Mouse (Mus musculus) midbrain, embryonic 12.5 days (tissue): ENCODE measurements around the gene Adipoq. TPM values are rescaled to one million over a fixed set of nuclear protein-coding genes. Genes with fewer than 3 reads are reported as not detected.

ENCODE experiments used
- ATAC-seq: fragments of 200-750 bp; cut with Nextera tagmentation; 2 replicates; pipeline ENCODE4 v1.8.0; 2017; ENCODE audit warnings: low read depth, moderate TSS enrichment, moderate library complexity; ENCODE audit not compliant: low FRiP score
- H3K27ac ChIP-seq: fragments of 300-500 bp; sonication (generic); replicated peaks from 2 replicates; pipeline ENCODE4 v1.5.1; 2016; ENCODE audit warnings: mild to moderate bottlenecking
- H3K27me3 ChIP-seq: fragments of 300-500 bp; sonication (generic); 2 replicates; pipeline ENCODE4 v1.6.1; 2016; ENCODE audit warnings: mild to moderate bottlenecking
- H3K36me3 ChIP-seq: fragments of 300-500 bp; sonication (generic); 2 replicates; pipeline ENCODE4 v1.6.1; 2016
- H3K4me1 ChIP-seq: fragments of 300-500 bp; sonication (generic); 2 replicates; pipeline ENCODE4 v1.6.1; 2016
- H3K4me2 ChIP-seq: fragments of 300-500 bp; sonication (generic); replicated peaks from 2 replicates; pipeline ENCODE4 v1.6.1; 2016; ENCODE audit warnings: mild to moderate bottlenecking, moderate library complexity
- H3K4me3 ChIP-seq: fragments of 300-500 bp; sonication (generic); 2 replicates; pipeline ENCODE4 v1.5.1; 2016; ENCODE audit warnings: mild to moderate bottlenecking
- H3K9ac ChIP-seq: fragments of 300-500 bp; sonication (generic); replicated peaks from 2 replicates; pipeline ENCODE4 v1.6.1; 2016; ENCODE audit warnings: mild to moderate bottlenecking, moderate library complexity
- H3K9me3 ChIP-seq: fragments of 300-500 bp; sonication (generic); 2 replicates; pipeline ENCODE4 v1.6.1; 2016; ENCODE audit warnings: mild to moderate bottlenecking
- WGBS: fragments of 180-500 bp; shearing (Covaris S2); methylation state at CpG from one replicate; pipeline ENCODE4 v1.1.7; 2016; 5-methylcytosine and 5-hydroxymethylcytosine counted together
- polyA plus RNA-seq: library from polyadenylated mRNA; unstranded; fragments of >200 nt; fragmentation: Nextera tagmentation; extraction: Ambion mirVana; gene quantifications from 2 replicates; pipeline ENCODE4 v1.2.1, GENCODE M21; 2016

Adipoq gene
- polyA plus RNA-seq, 1 experiment from 2014 or later, result not detected

GRCm38 (mm10) chr16:23148936-23149335, 2.6 kb downstream of the Adipoq start:
- Histone ChIP-seq H3K36me3 (no peaks in the 10 kb centered on the region), H3K9me3 (no peaks in the 10 kb centered on the region), H3K27me3 (no peaks in the 10 kb centered on the region), H3K4me3 (no peak overlapping the region), H3K4me2 (no peak overlapping the region), H3K4me1 (no peaks in the 10 kb centered on the region), H3K9ac (no peak overlapping the region), H3K27ac (no peak overlapping the region)
- WGBS, result 81% methylated on average over 2 of the region's 2 CpGs
- ATAC-seq, result no peak

GRCm38 (mm10) chr16:23149396-23149795, 3.1 kb downstream of the Adipoq start:
- Histone ChIP-seq H3K4me1 (no peaks in the 10 kb centered on the region), H3K27me3 (no peaks in the 10 kb centered on the region), H3K36me3 (no peaks in the 10 kb centered on the region), H3K9me3 (no peaks in the 10 kb centered on the region), H3K4me3 (no peak overlapping the region), H3K27ac (no peak overlapping the region), H3K4me2 (no peak overlapping the region), H3K9ac (no peak overlapping the region)
- WGBS, result 83% methylated on average over 8 of the region's 8 CpGs
- no peak for ATAC-seq

GRCm38 (mm10) chr16:23151423-23151822, 5.1 kb downstream of the Adipoq start:
- no peaks in the 10 kb centered on the region for H3K9me3 ChIP-seq
- H3K4me2 ChIP-seq, result no peak overlapping the region
- H3K9ac ChIP-seq, result no peak overlapping the region
- no peaks in the 10 kb centered on the region for H3K4me1 ChIP-seq
- 33% methylated on average over 2 of the region's 2 CpGs for WGBS
- H3K27me3 ChIP-seq, result no peaks in the 10 kb centered on the region
- no peak for ATAC-seq
- H3K36me3 ChIP-seq, result no peaks in the 10 kb centered on the region
- no peak overlapping the region for H3K4me3 ChIP-seq
- no peak overlapping the region for H3K27ac ChIP-seq

- Histone ChIP-seq H3K27me3 (no peaks in the 10 kb centered on the region), H3K4me3 (no peak overlapping the region), H3K4me2 (no peak overlapping the region), H3K36me3 (no peaks in the 10 kb centered on the region), H3K9ac (no peak overlapping the region), H3K27ac (no peak overlapping the region), H3K9me3 (no peaks in the 10 kb centered on the region), H3K4me1 (no peaks in the 10 kb centered on the region)
- ATAC-seq, result no peak
- 80% methylated on average over 5 of the region's 5 CpGs for WGBS
Observed at GRCm38 (mm10) chr16:23154261-23154660, 7.9 kb downstream of the Adipoq start.

- Histone ChIP-seq H3K9ac (no peak overlapping the region), H3K9me3 (no peaks in the 10 kb centered on the region), H3K4me1 (no peaks in the 10 kb centered on the region), H3K36me3 (no peaks in the 10 kb centered on the region), H3K27me3 (no peaks in the 10 kb centered on the region), H3K27ac (no peak overlapping the region), H3K4me2 (no peak overlapping the region), H3K4me3 (no peak overlapping the region)
- WGBS, result 94% methylated on average over 13 of the region's 13 CpGs
- no peak for ATAC-seq
Observed at GRCm38 (mm10) chr16:23157013-23157412, 10.7 kb downstream of the Adipoq start.

GRCm38 (mm10) chr16:23158292-23158691, 12.0 kb downstream of the Adipoq start:
- Histone ChIP-seq H3K27ac (no peak overlapping the region), H3K27me3 (no peaks in the 10 kb centered on the region), H3K36me3 (no peaks in the 10 kb centered on the region), H3K9ac (no peak overlapping the region), H3K4me1 (no peaks in the 10 kb centered on the region), H3K4me3 (no peak overlapping the region), H3K4me2 (no peak overlapping the region), H3K9me3 (no peaks in the 10 kb centered on the region)
- ATAC-seq, result no peak
- 92% methylated on average over 7 of the region's 7 CpGs for WGBS

GRCm38 (mm10) chr16:23158957-23159356, 12.6 kb downstream of the Adipoq start:
- Histone ChIP-seq H3K4me1 (no peaks in the 10 kb centered on the region), H3K27ac (no peak overlapping the region), H3K27me3 (no peaks in the 10 kb centered on the region), H3K4me3 (no peak overlapping the region), H3K9ac (no peak overlapping the region), H3K4me2 (no peak overlapping the region), H3K36me3 (no peaks in the 10 kb centered on the region), H3K9me3 (no peaks in the 10 kb centered on the region)
- 63% methylated on average over 2 of the region's 2 CpGs for WGBS
- no peak for ATAC-seq

- no peak for ATAC-seq
- WGBS, result 78% methylated on average over 2 of the region's 2 CpGs
- no peaks in the 10 kb centered on the region for H3K9me3 ChIP-seq
Observed at GRCm38 (mm10) chr16:23159749-23160148, 13.4 kb downstream of the Adipoq start.

GRCm38 (mm10) chr16:23162116-23162515, 15.8 kb downstream of the Adipoq start:
- no peak overlapping the region for H3K27ac ChIP-seq
- H3K9me3 ChIP-seq, result no peaks in the 10 kb centered on the region
- ATAC-seq, result no peak
- H3K4me1 ChIP-seq, result no peaks in the 10 kb centered on the region
- no peak overlapping the region for H3K9ac ChIP-seq
- H3K4me3 ChIP-seq, result no peak overlapping the region
- WGBS, result 77% methylated on average over 3 of the region's 3 CpGs
- H3K4me2 ChIP-seq, result no peak overlapping the region
- no peaks in the 10 kb centered on the region for H3K36me3 ChIP-seq
- H3K27me3 ChIP-seq, result no peaks in the 10 kb centered on the region

More at GRCm38 (mm10) chr16:23159749-23160148, 13.4 kb downstream of the Adipoq start:
- Histone ChIP-seq H3K4me1 (no peaks in the 10 kb centered on the region), H3K36me3 (no peaks in the 10 kb centered on the region), H3K27me3 (no peaks in the 10 kb centered on the region), H3K9ac (no peak overlapping the region), H3K27ac (no peak overlapping the region), H3K4me2 (no peak overlapping the region), H3K4me3 (no peak overlapping the region)

- no peak for ATAC-seq
- H3K27ac ChIP-seq, result no peak overlapping the region
- H3K36me3 ChIP-seq, result no peaks in the 10 kb centered on the region
- H3K9ac ChIP-seq, result no peak overlapping the region
- H3K4me1 ChIP-seq, result no peaks in the 10 kb centered on the region
- H3K9me3 ChIP-seq, result no peaks in the 10 kb centered on the region
- whole genome bisulfite sequencing, result 73% methylated on average over 6 of the region's 6 CpGs
- H3K4me3 ChIP-seq, result no peak overlapping the region
- no peak overlapping the region for H3K4me2 ChIP-seq
- no peaks in the 10 kb centered on the region for H3K27me3 ChIP-seq
Observed at GRCm38 (mm10) chr16:23164443-23164842, 18.1 kb downstream of the Adipoq start.

GRCm38 (mm10) chr16:23165441-23165840, 19.1 kb downstream of the Adipoq start:
- Histone ChIP-seq H3K9ac (no peak overlapping the region), H3K9me3 (no peaks in the 10 kb centered on the region), H3K4me2 (no peak overlapping the region), H3K27me3 (no peaks in the 10 kb centered on the region), H3K4me3 (no peak overlapping the region), H3K4me1 (no peaks in the 10 kb centered on the region), H3K27ac (no peak overlapping the region), H3K36me3 (no peaks in the 10 kb centered on the region)
- 58% methylated on average over 9 of the region's 9 CpGs for WGBS
- ATAC-seq, result no peak

GRCm38 (mm10) chr16:23166646-23167045, 20.3 kb downstream of the Adipoq start:
- no peak overlapping the region for H3K4me3 ChIP-seq
- no peaks in the 10 kb centered on the region for H3K9me3 ChIP-seq
- no peak overlapping the region for H3K27ac ChIP-seq
- no peaks in the 10 kb centered on the region for H3K4me1 ChIP-seq
- no peak overlapping the region for H3K4me2 ChIP-seq
- no peak for ATAC-seq
- H3K27me3 ChIP-seq, result no peaks in the 10 kb centered on the region
- no peaks in the 10 kb centered on the region for H3K36me3 ChIP-seq
- no peak overlapping the region for H3K9ac ChIP-seq
- 98% methylated on average over 1 of the region's 1 CpGs for WGBS

- Histone ChIP-seq H3K9ac (no peak overlapping the region), H3K27me3 (no peaks in the 10 kb centered on the region), H3K4me3 (no peak overlapping the region), H3K9me3 (no peaks in the 10 kb centered on the region), H3K4me2 (no peak overlapping the region), H3K4me1 (no peaks in the 10 kb centered on the region), H3K36me3 (no peaks in the 10 kb centered on the region), H3K27ac (no peak overlapping the region)
- ATAC-seq, result no peak
- WGBS, result 80% methylated on average over 5 of the region's 5 CpGs
Observed at GRCm38 (mm10) chr16:23167079-23167478, 20.7 kb downstream of the Adipoq start.
